Mouse (Mus musculus): Measurements from ENCODE around the gene Olfr430.
"Not testable (repeated sequence)": the region's sequence is repeated elsewhere in the genome, so short reads cannot be mapped to it uniquely, and the experiment has no call there.

Gene Olfr430

GRCm38 (mm10) chr1:174066305-174066704, at the start of gene Olfr430:
Gene Olfr430 (plus strand): TSS chr1:174066605.
- DNase-seq (ENCODE audit: extremely low read depth, low read depth, low spot score) = no peak

- DNase-seq (ENCODE audit: extremely low read depth, low read depth, low spot score) = no peak
Measured at GRCm38 (mm10) chr1:174031698-174032097, 34.7 kb upstream of the Olfr430 start, which contains the start of gene Ifi205. Gene Ifi205 (minus strand): TSS chr1:174031810.

GRCm38 (mm10) chr1:174035841-174036240, 30.6 kb upstream of the Olfr430 start:
- no peak for DNase-seq (ENCODE audit: extremely low read depth, low read depth, low spot score)

- DNase-seq (ENCODE audit: extremely low read depth, low read depth, low spot score) = no peak
Measured at GRCm38 (mm10) chr1:174038480-174038879, 27.9 kb upstream of the Olfr430 start.

GRCm38 (mm10) chr1:174040523-174041177, 25.8 kb upstream of the Olfr430 start, which contains the start of gene Olfr433:
Gene Olfr433 (plus strand): TSS chr1:174040705.
- no peak for DNase-seq (ENCODE audit: extremely low read depth, low read depth, low spot score)

GRCm38 (mm10) chr1:174042091-174042884, 24.1 kb upstream of the Olfr430 start:
- DNase-seq (ENCODE audit: extremely low read depth, low read depth, low spot score) = not testable (repeated sequence)

- DNase-seq (ENCODE audit: extremely low read depth, low read depth, low spot score) = no peak
Measured at GRCm38 (mm10) chr1:174044431-174044830, 22.0 kb upstream of the Olfr430 start.

GRCm38 (mm10) chr1:174048227-174048626, 18.2 kb upstream of the Olfr430 start:
- DNase-seq (ENCODE audit: extremely low read depth, low read depth, low spot score) = not testable (repeated sequence)

GRCm38 (mm10) chr1:174048893-174049292, 17.5 kb upstream of the Olfr430 start, which contains the start of gene Olfr432:
Gene Olfr432 (plus strand): TSS chr1:174049205.
- no peak for DNase-seq (ENCODE audit: extremely low read depth, low read depth, low spot score)

- DNase-seq (ENCODE audit: extremely low read depth, low read depth, low spot score) = not testable (repeated sequence)
Measured at GRCm38 (mm10) chr1:174049357-174049756, 17.0 kb upstream of the Olfr430 start.

GRCm38 (mm10) chr1:174050532-174050931, 15.9 kb upstream of the Olfr430 start:
- no peak for DNase-seq (ENCODE audit: extremely low read depth, low read depth, low spot score)

GRCm38 (mm10) chr1:174051515-174051914, 14.9 kb upstream of the Olfr430 start:
- no peak for DNase-seq (ENCODE audit: extremely low read depth, low read depth, low spot score)

GRCm38 (mm10) chr1:174051931-174052536, 14.4 kb upstream of the Olfr430 start:
- DNase-seq (ENCODE audit: extremely low read depth, low read depth, low spot score) = no peak

GRCm38 (mm10) chr1:174052981-174053380, 13.4 kb upstream of the Olfr430 start:
- no peak for DNase-seq (ENCODE audit: extremely low read depth, low read depth, low spot score)

GRCm38 (mm10) chr1:174055248-174055647, 11.2 kb upstream of the Olfr430 start:
- DNase-seq (ENCODE audit: extremely low read depth, low read depth, low spot score) = no peak

GRCm38 (mm10) chr1:174084031-174084430, 17.6 kb downstream of the Olfr430 start, which contains the start of gene Olfr429:
Gene Olfr429 (plus strand): TSS chr1:174084331.
- no peak for DNase-seq (ENCODE audit: extremely low read depth, low read depth, low spot score)

GRCm38 (mm10) chr1:174096591-174096990, 30.2 kb downstream of the Olfr430 start, which contains the start of gene Olfr427:
Gene Olfr427 (plus strand): TSS chr1:174096891.
- no peak for DNase-seq (ENCODE audit: extremely low read depth, low read depth, low spot score)

GRCm38 (mm10) chr1:174103735-174104134, 37.3 kb downstream of the Olfr430 start:
- DNase-seq (ENCODE audit: extremely low read depth, low read depth, low spot score) = no peak

GRCm38 (mm10) chr1:174121062-174121461, 54.7 kb downstream of the Olfr430 start, which contains the start of gene Olfr231:
Gene Olfr231 (minus strand): TSS chr1:174121162.
- DNase-seq (ENCODE audit: extremely low read depth, low read depth, low spot score) = no peak
